8 mouse cellular contexts compared by ENCODE assay signal in the genomic region with DNA sequence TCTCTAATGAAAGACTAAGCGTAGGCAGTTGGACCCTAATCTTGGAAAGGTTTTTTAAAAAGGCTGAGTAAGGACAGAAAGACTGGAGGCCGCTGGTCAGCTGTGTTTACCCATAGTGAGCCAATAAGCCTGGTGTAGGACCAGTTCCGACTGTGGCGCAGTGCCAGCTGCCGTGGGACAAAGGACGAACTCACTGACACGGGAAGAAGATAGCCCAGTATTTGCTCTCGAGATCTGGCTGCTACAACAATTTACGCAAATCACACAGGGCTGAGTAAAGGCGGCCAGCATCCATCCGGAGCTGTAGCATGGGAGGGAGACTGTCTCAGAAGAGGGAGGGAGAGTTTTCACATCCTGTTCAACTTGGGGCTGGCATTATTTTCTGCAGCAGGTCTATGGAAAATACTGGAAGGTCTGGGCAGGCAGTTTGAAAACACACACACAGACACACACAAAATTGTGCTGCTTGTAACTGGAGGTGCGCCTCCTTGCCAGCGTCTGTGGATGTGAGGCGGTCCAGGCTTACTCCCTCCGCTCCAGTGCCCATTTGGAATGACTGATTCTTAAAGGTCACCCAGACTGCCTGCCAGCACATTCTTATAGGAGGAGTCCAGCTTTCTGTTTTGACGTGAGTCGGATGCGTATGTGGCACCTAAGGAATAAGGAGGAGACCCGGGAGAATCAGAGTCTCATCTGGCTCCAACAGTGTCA.
A peak's percentile ranks its signal among the peaks of the same experiment; 100 is the strongest.
DNase-seq lines count a peak whose midpoint lies in the region; ATAC-seq and TF ChIP-seq lines count a peak whose summit lies in the region.

No protein-coding gene starts in this region.

- H3K4me2 ChIP-seq in liver, embryonic 12.5 days, result no peak overlapping the region
- H3K4me2 ChIP-seq in midbrain, embryonic 15.5 days, result no peak overlapping the region

- H3K27ac ChIP-seq in liver, adult 2 months (replicated peaks; ENCODE audit: insufficient read depth, low read depth, low read length), result no peak overlapping the region
- H3K27ac ChIP-seq in liver, embryonic 12.5 days, result no peak overlapping the region
- no peak overlapping the region for H3K27ac ChIP-seq in midbrain, embryonic 15.5 days

- H3K4me1 ChIP-seq in liver, adult 2 months (ENCODE audit: control insufficient read depth, insufficient read depth, low read length), result no peaks in the 10 kb centered on the region
- no peaks in the 10 kb centered on the region for H3K4me1 ChIP-seq in liver, embryonic 12.5 days
- H3K4me1 ChIP-seq in midbrain, embryonic 15.5 days, result no peaks in the 10 kb centered on the region; the same call in 1 of the 2 replicates

- H3K79me2 ChIP-seq in liver, adult 2 months (ENCODE audit: control insufficient read depth, insufficient read depth, low read length), result no peaks in the 10 kb centered on the region

- no peak for TF ChIP-seq CTCF in liver, adult 2 months (IDR thresholded peaks at IDR 0.05; ENCODE audit: low read depth, low read length)

- H3K36me3 ChIP-seq in liver, adult 2 months (ENCODE audit: control insufficient read depth, insufficient read depth, low read length), result no peaks in the 10 kb centered on the region
- H3K36me3 ChIP-seq in liver, embryonic 12.5 days, result no peaks in the 10 kb centered on the region
- no peaks in the 10 kb centered on the region for H3K36me3 ChIP-seq in midbrain, embryonic 15.5 days (replicated peaks)

- no peak for TF ChIP-seq POLR2A in liver, adult 2 months (IDR thresholded peaks at IDR 0.05; ENCODE audit: extremely low read depth, insufficient read depth, low read length)

- no peak overlapping the region for H3K4me3 ChIP-seq in liver, adult 2 months (ENCODE audit: insufficient read depth, low read depth, low read length)
- no peak overlapping the region for H3K4me3 ChIP-seq in liver, embryonic 12.5 days
- H3K4me3 ChIP-seq in midbrain, embryonic 15.5 days, result no peak overlapping the region

- no peaks in the 10 kb centered on the region for H3K9me3 ChIP-seq in liver, embryonic 12.5 days (replicated peaks)
- H3K9me3 ChIP-seq in midbrain, embryonic 15.5 days, result no peaks in the 10 kb centered on the region

- peak; percentile 95 for DNase-seq in liver, adult 2 months (ENCODE audit: extremely low read depth, low read depth, low spot score)
- peak; percentile 37 to 55 for DNase-seq in cerebellum, postnatal 4 days (ENCODE audit: low spot score in 2 of 2)
- peak; percentile 75 for DNase-seq in heart, postnatal 25 days (ENCODE audit: low spot score)
- peak; percentile 27 to 35 for DNase-seq in layer of hippocampus, postnatal 36 days
- DNase-seq in thymus, postnatal 14 days, result no peak

- no peak for ATAC-seq in liver, embryonic 12.5 days
- ATAC-seq in midbrain, embryonic 15.5 days (replicated peaks), result peak; percentile 72
- no peak for ATAC-seq in inflammation-experienced regulatory T-cells, adult 6 months

- H3K27me3 ChIP-seq in liver, adult 2 months (ENCODE audit: control insufficient read depth, insufficient read depth, low read length), result no peaks in the 10 kb centered on the region
- no peaks in the 10 kb centered on the region for H3K27me3 ChIP-seq in liver, embryonic 12.5 days (replicated peaks)
- no peaks in the 10 kb centered on the region for H3K27me3 ChIP-seq in midbrain, embryonic 15.5 days (replicated peaks)

- intact Hi-C loops in heart, postnatal 25 days (cut with DNase I), result no loop called here

- WGBS in liver, adult 2 months, result 41% methylated on average over 19 of the region's 19 CpGs
- 63% methylated on average over 19 of the region's 19 CpGs for WGBS in liver, embryonic 12.5 days (ENCODE audit: insufficient replicate concordance)
- WGBS in midbrain, embryonic 15.5 days, result 54% methylated on average over 19 of the region's 19 CpGs

- H3K9ac ChIP-seq in liver, adult 2 months (ENCODE audit: low read depth, low read length), result no peak overlapping the region
- H3K9ac ChIP-seq in liver, embryonic 12.5 days, result no peak overlapping the region
- H3K9ac ChIP-seq in midbrain, embryonic 15.5 days, result no peak overlapping the region
